ENCODE assay signal across 8 mouse cellular contexts in the genomic region with DNA sequence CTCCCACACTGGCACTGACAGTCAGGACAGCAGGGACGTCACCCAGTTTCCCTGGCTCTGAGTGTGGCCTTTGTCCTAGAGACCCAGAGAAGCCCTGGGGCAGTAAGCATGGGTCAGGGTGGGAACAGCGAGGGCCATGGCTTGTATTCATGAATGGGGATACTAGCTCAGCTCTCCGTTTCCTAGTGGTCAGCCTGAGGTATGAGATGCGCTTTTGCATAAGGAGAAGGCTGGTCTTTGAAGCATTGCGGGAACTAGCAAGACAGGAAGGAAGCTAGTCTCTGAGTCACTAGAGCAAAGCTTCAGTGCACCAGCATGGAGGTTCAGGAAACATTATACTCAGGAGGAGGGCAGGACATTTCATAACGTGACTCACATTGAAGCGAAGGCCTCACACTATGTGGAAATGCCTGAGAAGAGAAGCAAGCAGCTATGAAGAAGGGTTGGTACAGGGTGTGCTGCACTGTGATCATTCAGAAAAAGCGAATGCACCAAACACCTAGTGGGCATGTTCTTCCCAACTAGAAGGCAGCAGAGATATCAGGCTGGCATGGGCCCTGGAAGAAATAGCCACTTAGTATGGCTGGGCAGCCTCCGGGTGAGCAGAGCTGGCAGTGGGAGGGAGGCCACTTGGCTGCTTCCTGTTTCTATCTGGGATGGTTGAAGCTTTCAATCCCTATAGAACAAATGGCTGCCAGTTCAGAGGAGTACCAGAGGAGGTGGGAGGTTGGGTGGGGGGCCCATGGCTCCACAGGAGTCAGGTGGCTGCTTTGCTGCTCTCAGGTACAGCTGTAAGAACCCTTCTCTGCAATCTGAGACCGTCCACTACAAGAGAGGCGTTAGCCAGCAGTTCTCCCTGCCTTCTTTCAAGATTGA. TPM values are rescaled to one million over a fixed set of nuclear protein-coding genes. Genes with fewer than 3 reads are reported as not detected.
DNase-seq lines count a peak whose midpoint lies in the region; ATAC-seq lines count a peak whose summit lies in the region.

No protein-coding gene starts in this region.

- H3K27ac ChIP-seq in kidney, embryonic 16.5 days (ENCODE audit: low read length): peak overlapping the region; percentile 81
- H3K27ac ChIP-seq in heart, embryonic 13.5 days (replicated peaks): peak overlapping the region; percentile 78
- peak overlapping the region; percentile 71 for H3K27ac ChIP-seq in lung, embryonic 16.5 days (ENCODE audit: low read length)
- peak overlapping the region; percentile 59 for H3K27ac ChIP-seq in stomach, embryonic 15.5 days

- no peak for DNase-seq in kidney, postnatal 25 days
- DNase-seq in adipocyte (ENCODE audit: low spot score): peak; percentile 72
- no peak for DNase-seq in ovary, adult 18-20 months (ENCODE audit: low spot score)
- no peak for DNase-seq in layer of hippocampus, postnatal 36 days

- no peak overlapping the region for H3K4me3 ChIP-seq in kidney, embryonic 16.5 days (ENCODE audit: low read length)
- no peak overlapping the region for H3K4me3 ChIP-seq in heart, embryonic 13.5 days
- H3K4me3 ChIP-seq in lung, embryonic 16.5 days (ENCODE audit: low read length): no peak overlapping the region
- no peak overlapping the region for H3K4me3 ChIP-seq in stomach, embryonic 15.5 days (replicated peaks)

- H3K36me3 ChIP-seq in kidney, embryonic 16.5 days (ENCODE audit: insufficient read depth, low read length): peaks cover 53% of the 10 kb centered on the region
- peaks cover 88% of the 10 kb centered on the region for H3K36me3 ChIP-seq in heart, embryonic 13.5 days
- H3K36me3 ChIP-seq in lung, embryonic 16.5 days (ENCODE audit: control insufficient read depth, insufficient read depth, low read length): peaks cover 35% of the 10 kb centered on the region
- peaks cover 36% of the 10 kb centered on the region for H3K36me3 ChIP-seq in stomach, embryonic 15.5 days

- no peaks in the 10 kb centered on the region for H3K27me3 ChIP-seq in kidney, embryonic 16.5 days (ENCODE audit: insufficient read depth, low read length)
- no peaks in the 10 kb centered on the region for H3K27me3 ChIP-seq in heart, embryonic 13.5 days (replicated peaks)
- no peaks in the 10 kb centered on the region for H3K27me3 ChIP-seq in lung, embryonic 16.5 days (ENCODE audit: control insufficient read depth, insufficient read depth, low read depth, low read length)
- no peaks in the 10 kb centered on the region for H3K27me3 ChIP-seq in stomach, embryonic 15.5 days (replicated peaks)

- peaks cover 10% of the 10 kb centered on the region for H3K4me1 ChIP-seq in kidney, embryonic 16.5 days (ENCODE audit: insufficient read depth, low read length)
- H3K4me1 ChIP-seq in heart, embryonic 13.5 days: peaks cover 26% of the 10 kb centered on the region
- H3K4me1 ChIP-seq in lung, embryonic 16.5 days (replicated peaks; ENCODE audit: control insufficient read depth, insufficient read depth, low read length): peaks cover 5% of the 10 kb centered on the region
- H3K4me1 ChIP-seq in stomach, embryonic 15.5 days: peaks cover 5% of the 10 kb centered on the region; the same call in 1 of the 2 replicates

- peak overlapping the region; percentile 43; the same call in 1 of the 2 replicates for H3K9ac ChIP-seq in kidney, embryonic 16.5 days (replicated peaks; ENCODE audit: low read length)
- H3K9ac ChIP-seq in heart, embryonic 13.5 days: peak overlapping the region; percentile 56
- 0 out of 2 replicates have a peak overlapping the region, but pooled peaks have one; percentile 17 for H3K9ac ChIP-seq in lung, embryonic 16.5 days (ENCODE audit: low read length)
- H3K9ac ChIP-seq in stomach, embryonic 15.5 days: no peak overlapping the region

- no peaks in the 10 kb centered on the region for H3K9me3 ChIP-seq in kidney, embryonic 16.5 days (ENCODE audit: low read length)
- H3K9me3 ChIP-seq in heart, embryonic 13.5 days: no peaks in the 10 kb centered on the region
- no peaks in the 10 kb centered on the region for H3K9me3 ChIP-seq in lung, embryonic 16.5 days (ENCODE audit: control insufficient read depth, low read length)
- H3K9me3 ChIP-seq in stomach, embryonic 15.5 days: no peaks in the 10 kb centered on the region

- 55% methylated on average over 11 of the region's 11 CpGs for WGBS in kidney, embryonic 16.5 days
- WGBS in heart, embryonic 13.5 days: 59% methylated on average over 11 of the region's 11 CpGs
- WGBS in lung, embryonic 16.5 days: 53% methylated on average over 11 of the region's 11 CpGs
- WGBS in stomach, embryonic 15.5 days: 67% methylated on average over 11 of the region's 11 CpGs

- ATAC-seq in kidney, embryonic 16.5 days (ENCODE audit: low FRiP score, low TSS enrichment): peak; percentile 37
- ATAC-seq in heart, embryonic 13.5 days (ENCODE audit: extremely low read depth, insufficient number of reproducible peaks, low FRiP score, low TSS enrichment): no peak
- peak; percentile 15; the same call in 1 of the 2 replicates for ATAC-seq in lung, embryonic 16.5 days (ENCODE audit: low read depth)
- ATAC-seq in stomach, embryonic 15.5 days (ENCODE audit: insufficient read depth, low FRiP score, low read depth): 0 out of 2 replicates have a peak, but pooled peaks have one; percentile 7

- no peak overlapping the region for H3K4me2 ChIP-seq in kidney, embryonic 16.5 days (replicated peaks; ENCODE audit: low read depth, low read length)
- peak overlapping the region; percentile 32; the same call in 1 of the 2 replicates for H3K4me2 ChIP-seq in heart, embryonic 13.5 days
- no peak overlapping the region for H3K4me2 ChIP-seq in lung, embryonic 16.5 days (ENCODE audit: low read depth, low read length)
- no peak overlapping the region for H3K4me2 ChIP-seq in stomach, embryonic 15.5 days

RNA-seq across cellular contexts. Expression of a gene that starts 25.4 kb away (rescaled TPM):
- polyA plus RNA-seq in kidney, embryonic 16.5 days (2015; fragmentation: Nextera tagmentation; extraction: Ambion mirVana): 171 and 187 TPM in 2 replicates
- 105 and 113 TPM in 2 replicates for polyA plus RNA-seq in heart, embryonic 13.5 days (2015; fragmentation: Nextera tagmentation; extraction: Ambion mirVana)
- 144 and 152 TPM in 2 replicates for polyA plus RNA-seq in lung, embryonic 16.5 days (2015; fragmentation: Nextera tagmentation; extraction: Ambion mirVana)
- 140 and 143 TPM in 2 replicates for polyA plus RNA-seq in stomach, embryonic 15.5 days (2015; fragmentation: Nextera tagmentation; extraction: Ambion mirVana)
- total RNA-seq in layer of hippocampus, postnatal 36 days (2021): 10 to 100 TPM; 76.4 to 82.1 TPM

RNA-seq across cellular contexts. Expression of a gene that starts 27.1 kb away (rescaled TPM):
- 113 and 117 TPM in 2 replicates for polyA plus RNA-seq in kidney, embryonic 16.5 days (2015; fragmentation: Nextera tagmentation; extraction: Ambion mirVana)
- 107 TPM in 2 replicates for polyA plus RNA-seq in heart, embryonic 13.5 days (2015; fragmentation: Nextera tagmentation; extraction: Ambion mirVana)
- polyA plus RNA-seq in lung, embryonic 16.5 days (2015; fragmentation: Nextera tagmentation; extraction: Ambion mirVana): 97.9 and 99.3 TPM in 2 replicates
- polyA plus RNA-seq in stomach, embryonic 15.5 days (2015; fragmentation: Nextera tagmentation; extraction: Ambion mirVana): 75.7 and 78.5 TPM in 2 replicates
- total RNA-seq in layer of hippocampus, postnatal 36 days (2021): 100 to 1,000 TPM; 213 TPM

RNA-seq across cellular contexts. Expression of a gene that starts 33.0 kb away (rescaled TPM):
- polyA plus RNA-seq in kidney, embryonic 16.5 days (2015; fragmentation: Nextera tagmentation; extraction: Ambion mirVana): 36.2 and 40.4 TPM in 2 replicates
- polyA plus RNA-seq in heart, embryonic 13.5 days (2015; fragmentation: Nextera tagmentation; extraction: Ambion mirVana): 24.4 and 26.6 TPM in 2 replicates
- polyA plus RNA-seq in lung, embryonic 16.5 days (2015; fragmentation: Nextera tagmentation; extraction: Ambion mirVana): 38.2 and 43.1 TPM in 2 replicates
- 34.9 and 37.7 TPM in 2 replicates for polyA plus RNA-seq in stomach, embryonic 15.5 days (2015; fragmentation: Nextera tagmentation; extraction: Ambion mirVana)
- total RNA-seq in layer of hippocampus, postnatal 36 days (2021): 10 to 100 TPM; 91.3 to 94.9 TPM

RNA-seq across cellular contexts. Expression of a gene that starts 50.9 kb away (rescaled TPM):
- polyA plus RNA-seq in kidney, embryonic 16.5 days (2015; fragmentation: Nextera tagmentation; extraction: Ambion mirVana): 76.8 and 81.3 TPM in 2 replicates
- 31.8 and 32.3 TPM in 2 replicates for polyA plus RNA-seq in heart, embryonic 13.5 days (2015; fragmentation: Nextera tagmentation; extraction: Ambion mirVana)
- 55.3 and 55.4 TPM in 2 replicates for polyA plus RNA-seq in lung, embryonic 16.5 days (2015; fragmentation: Nextera tagmentation; extraction: Ambion mirVana)
- polyA plus RNA-seq in stomach, embryonic 15.5 days (2015; fragmentation: Nextera tagmentation; extraction: Ambion mirVana): 48.7 and 53.0 TPM in 2 replicates
- 10 to 100 TPM; 75.0 to 83.5 TPM for total RNA-seq in layer of hippocampus, postnatal 36 days (2021)
